Mouse (Mus musculus) stomach, postnatal 0 days (tissue): ENCODE data around the gene Taf1a.

Experiments
- CTCF ChIP-seq: IDR thresholded peaks from 2 replicates; pipeline ENCODE4 v1.5.1; 2016; ENCODE audit warnings: antibody characterized with exemption, low read depth, mild to moderate bottlenecking, moderate library complexity
- EP300 ChIP-seq: optimal IDR thresholded peaks from 2 replicates; pipeline ENCODE3; 2016; ENCODE audit warnings: antibody characterized with exemption

DNA sequence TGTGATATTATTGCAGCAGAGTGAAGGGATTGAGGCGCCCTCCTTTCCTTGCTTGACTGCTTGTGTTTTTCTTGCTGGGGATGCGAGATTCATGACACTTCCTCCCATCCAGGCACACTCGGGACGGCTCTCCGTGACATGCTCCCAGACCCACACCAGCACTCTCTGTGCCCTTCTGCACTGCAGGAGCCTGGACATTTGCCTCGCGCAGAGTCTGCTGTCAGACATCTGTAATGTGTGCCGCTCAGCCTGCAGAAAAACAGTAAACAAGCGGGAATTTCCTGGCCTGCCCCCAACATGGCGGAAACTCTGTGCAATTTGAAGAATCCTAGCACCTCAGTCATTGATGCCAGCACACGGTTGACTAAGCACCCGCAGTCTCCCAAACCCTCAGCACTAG lies 29.1 kb downstream of the Taf1a start, which contains the start of gene Hhipl2:
- TF ChIP-seq CTCF: no peak
- no peak for TF ChIP-seq EP300
